Mouse (Mus musculus) megakaryocyte-erythroid progenitor cell, adult 5 weeks (primary cell): ENCODE data around the gene Bnip2. TPM values are rescaled to one million over a fixed set of nuclear protein-coding genes. Genes with fewer than 3 reads are reported as not detected.

ENCODE experiments used
- polyA plus RNA-seq: library from polyadenylated mRNA; stranded (reverse); fragments of >175 nt; gene quantifications from 2 replicates; pipeline ENCODE4 v1.2.3, GENCODE M21; 2012

The Bnip2 gene
- 50.5 and 58.7 TPM in 2 replicates for polyA plus RNA-seq

GRCm38 (mm10) chr9:69989303-69990121, at the start of gene Bnip2:
TSS of gene Bnip2 (plus strand) at chr9:69989466.

DNA sequence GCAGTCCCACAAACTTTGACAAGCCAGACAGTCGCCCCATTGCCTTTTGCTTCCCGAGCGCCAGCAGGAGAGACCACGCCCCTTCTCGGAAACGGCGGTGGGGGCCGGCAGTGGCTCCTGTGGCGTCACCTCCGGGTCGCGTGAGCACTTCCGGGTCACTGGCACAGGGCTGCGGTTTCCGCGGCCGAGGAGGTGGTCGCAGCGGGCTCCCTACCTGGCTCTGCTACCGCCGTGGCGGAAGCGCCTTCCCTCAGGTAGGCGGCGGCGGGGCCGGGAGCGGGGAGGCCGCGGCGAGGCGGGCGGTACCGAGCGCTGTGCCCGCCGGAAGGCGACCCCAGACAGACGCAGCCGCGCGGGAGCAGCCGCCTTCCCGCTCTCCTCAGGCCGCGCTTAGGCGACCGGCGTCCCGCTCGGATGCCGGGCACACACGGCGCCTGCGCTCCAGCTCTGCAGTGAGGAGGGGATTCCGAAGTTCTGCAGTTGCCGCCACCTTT, 23.2 kb downstream of the Bnip2 start, which contains the start of gene Gtf2a2:
Gene Gtf2a2 (plus strand): TSS at position 143 of the 494 bp plus-strand sequence.

DNA sequence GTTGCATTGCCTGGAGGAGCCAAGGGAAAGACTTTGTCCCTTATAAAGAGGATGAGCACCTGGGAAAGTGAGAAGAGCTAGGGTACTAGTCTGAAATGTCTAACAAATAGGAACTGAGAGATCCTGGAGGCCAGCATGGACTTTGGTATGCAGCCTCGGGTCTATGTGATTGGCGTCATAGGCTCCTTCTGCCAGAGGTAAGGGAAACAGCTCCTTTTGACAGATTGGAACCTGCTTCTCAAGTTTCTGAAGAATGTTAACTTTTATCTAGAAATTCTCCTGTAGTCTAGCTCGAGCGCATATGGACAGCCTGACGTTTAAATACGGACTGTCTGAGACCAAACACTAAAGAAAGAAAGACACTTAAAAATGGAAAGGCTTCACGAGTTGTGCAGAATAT, 48.7 kb downstream of the Bnip2 start, which contains the start of gene Gcnt3:
Gene Gcnt3 (minus strand): TSS at position 101 of the 400 bp plus-strand sequence.

Other genes with a start within 250 kb of the Bnip2 start
- not detected in 2 replicates for gene Foxb1, start 228.5 kb upstream of the Bnip2 start, polyA plus RNA-seq
- gene Gtf2a2, start 23.1 kb downstream of the Bnip2 start, polyA plus RNA-seq = 50.2 and 51.1 TPM in 2 replicates
- not detected in 2 replicates for gene Gcnt3, start 48.6 kb downstream of the Bnip2 start, polyA plus RNA-seq
- gene Fam81a, start 153.1 kb downstream of the Bnip2 start, polyA plus RNA-seq = 0.01 TPM in 1 of 2 replicates, not detected in the other
- gene Myo1e, start 217.9 kb downstream of the Bnip2 start, polyA plus RNA-seq = 0.78 and 0.92 TPM in 2 replicates